Mouse (Mus musculus) T-helper 2 cell (primary cell): ENCODE measurements around the gene Crebbp.
"Not testable (repeated sequence)": the region's sequence is repeated elsewhere in the genome, so short reads cannot be mapped to it uniquely, and the experiment has no call there.

Source experiments
- in situ Hi-C: fragments of 300-600 bp; cut with MboI, MseI; formaldehyde crosslinking; loops from one replicate; pipeline ENCODE4 v1.15.1; 2025; ENCODE audit warnings: high pct_unique_total_duplicates

Gene Crebbp

DNA sequence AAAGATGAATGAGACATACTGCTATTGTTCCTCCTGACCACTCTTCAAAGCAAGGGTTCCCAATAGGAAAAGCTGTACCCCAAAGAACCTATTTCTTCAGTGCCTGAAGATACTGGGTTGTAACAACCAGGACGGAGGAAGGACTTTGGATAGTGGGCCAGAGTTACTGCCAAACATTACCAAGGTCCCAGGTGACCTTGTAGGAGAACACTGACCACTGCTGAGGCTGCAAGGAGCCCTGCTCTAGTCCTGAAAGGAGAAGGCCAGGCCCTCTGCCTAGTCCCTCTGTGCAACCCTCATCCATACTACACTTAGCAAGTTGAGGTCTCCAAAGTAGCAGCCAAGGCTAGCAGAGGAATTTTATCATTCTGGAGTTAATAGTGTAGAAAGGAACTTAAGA is 60.7 kb downstream of the Crebbp start:
- in situ Hi-C loops, result no loop called here

DNA sequence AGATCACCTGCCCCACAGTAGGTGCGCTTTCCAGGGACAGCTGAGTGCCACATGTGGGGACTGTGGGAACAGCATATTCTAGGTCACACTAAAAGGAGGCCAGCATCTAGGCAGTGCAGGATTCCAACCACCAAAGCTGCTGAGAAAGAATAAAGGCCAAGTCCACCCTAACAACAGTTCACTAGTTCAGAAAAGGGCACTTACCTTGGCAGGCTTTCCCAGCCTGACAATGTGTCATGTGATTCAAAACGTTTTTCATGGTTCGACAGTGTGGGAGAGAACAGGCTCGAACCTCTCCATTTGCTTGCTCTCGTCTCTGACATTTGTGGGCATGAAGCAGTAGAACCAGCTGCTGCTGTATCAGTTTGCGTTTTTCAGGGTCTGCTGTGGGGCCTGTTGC is 75.3 kb downstream of the Crebbp start:
- in situ Hi-C loops, result no loop called here

DNA sequence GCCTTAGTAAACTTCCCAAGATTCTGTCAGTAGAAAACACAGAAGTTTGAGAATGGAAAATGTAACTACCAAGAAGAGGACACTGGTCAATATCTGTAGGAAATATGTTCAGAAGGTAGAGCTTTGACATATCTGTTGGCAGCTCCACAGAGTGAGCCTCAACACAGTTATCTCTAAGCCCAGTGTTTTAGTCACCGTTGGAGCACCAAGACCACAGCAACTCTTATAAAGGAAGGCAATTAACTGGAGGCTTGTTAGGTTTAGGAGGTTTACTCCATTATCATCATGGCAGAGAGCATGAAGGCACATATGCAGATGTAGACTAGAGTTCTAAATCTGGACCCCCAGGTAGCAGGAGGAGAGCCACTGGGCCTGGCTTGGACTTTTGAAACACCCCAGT is 80.0 kb downstream of the Crebbp start:
- in situ Hi-C loops, result no loop called here

DNA sequence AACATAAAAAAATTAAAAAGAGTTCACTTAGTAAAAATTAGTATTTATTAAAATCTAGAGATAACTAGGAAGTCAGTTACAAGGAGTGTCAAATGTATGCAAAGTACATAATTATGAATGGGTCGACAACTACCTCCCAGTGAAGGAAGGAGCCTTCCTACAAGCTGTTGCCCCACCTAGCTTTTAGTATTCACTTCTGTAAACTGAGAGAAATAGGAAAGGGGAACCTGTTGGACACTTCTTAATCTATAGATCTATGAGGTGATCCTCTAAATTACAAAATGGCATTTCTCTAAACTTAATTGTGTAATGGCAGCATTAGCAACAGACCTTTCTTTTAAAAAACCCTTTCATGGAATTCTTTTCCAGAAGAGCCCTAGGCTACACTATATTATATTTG is 84.9 kb downstream of the Crebbp start:
- in situ Hi-C loops, result no loop called here

DNA sequence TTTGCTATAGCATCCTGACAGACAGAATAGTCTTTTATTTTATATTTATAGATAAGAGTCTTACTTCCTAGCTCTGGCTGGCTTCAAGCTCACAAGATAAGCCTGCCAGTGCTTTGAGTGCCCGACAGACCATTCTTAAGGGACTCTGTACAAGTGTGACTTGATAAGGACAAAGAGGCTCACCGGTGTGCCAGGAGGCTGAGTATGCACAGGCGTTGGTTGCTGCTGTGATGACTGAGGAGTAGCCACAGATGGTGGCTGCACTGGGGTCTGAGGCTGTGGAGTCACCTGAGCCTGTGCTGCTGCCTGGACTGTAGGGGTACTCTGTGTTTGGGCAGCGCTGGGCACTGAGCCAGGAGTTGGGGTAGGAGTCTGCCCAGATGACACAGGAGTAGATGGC is 96.7 kb downstream of the Crebbp start:
- in situ Hi-C loops, result loop anchor here (25.0 kb wide), 1 partner anchor 820 kb away; the partner anchor contains the start of gene Nudt16l1

DNA sequence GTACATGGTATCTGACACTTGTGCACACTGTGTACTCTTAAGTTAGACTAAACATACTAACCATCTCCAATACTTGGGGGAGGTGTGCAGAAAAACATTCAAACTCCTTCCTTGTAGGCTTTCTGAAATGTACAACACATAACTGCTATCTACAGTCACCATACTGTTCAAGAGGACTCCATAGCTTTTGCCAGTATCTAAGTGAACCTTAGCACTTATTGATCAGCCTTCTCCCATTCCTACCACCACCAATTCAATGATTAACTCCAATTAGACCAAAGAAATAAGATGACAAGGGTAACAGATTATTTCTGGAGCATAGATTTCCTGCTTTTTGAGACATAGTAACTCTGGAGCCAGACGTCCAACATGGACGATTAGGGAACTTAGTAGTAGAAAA is 113.4 kb downstream of the Crebbp start:
- in situ Hi-C loops, result loop anchor here (25.0 kb wide), 1 partner anchor 837 kb away; the partner anchor contains the start of gene Nudt16l1

DNA sequence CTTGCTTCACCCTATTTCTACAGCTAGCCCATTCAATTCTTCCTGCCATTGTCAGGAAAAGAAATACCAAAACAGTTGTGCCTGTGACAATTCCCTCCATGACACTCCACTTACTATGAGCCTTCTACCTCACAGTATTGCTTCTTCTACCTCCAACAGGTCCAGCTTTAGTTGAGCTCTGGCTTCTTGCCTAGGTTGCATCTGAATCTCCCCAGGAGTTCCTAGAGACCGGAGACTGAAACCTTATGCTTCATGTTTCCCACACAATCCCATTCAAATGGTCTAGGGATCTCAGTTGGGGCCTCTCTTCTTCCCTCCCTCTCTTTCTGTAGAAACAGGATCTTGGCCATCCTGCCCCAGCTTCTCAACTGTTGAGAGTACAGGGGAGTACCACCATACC is 116.3 kb downstream of the Crebbp start:
- in situ Hi-C loops, result no loop called here

DNA sequence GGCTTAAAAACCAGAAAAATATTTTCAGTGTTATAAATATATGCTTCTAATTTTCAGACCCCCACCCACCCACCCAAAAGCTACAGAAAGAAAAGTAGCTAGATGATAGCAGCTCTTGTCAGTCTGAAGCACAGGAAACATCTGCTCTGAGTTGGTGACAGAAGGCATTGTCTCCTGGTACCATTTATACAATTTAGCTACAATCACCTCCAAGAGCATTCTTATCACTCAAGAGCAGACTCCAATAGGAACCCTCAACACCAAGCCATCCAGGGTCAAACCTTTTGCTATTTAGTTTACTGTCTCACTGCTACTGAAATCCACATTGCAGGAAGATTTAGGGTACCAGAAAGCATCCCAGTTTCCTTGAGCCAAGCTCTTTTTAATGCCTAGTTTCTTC is 116.9 kb downstream of the Crebbp start:
- in situ Hi-C loops, result no loop called here

DNA sequence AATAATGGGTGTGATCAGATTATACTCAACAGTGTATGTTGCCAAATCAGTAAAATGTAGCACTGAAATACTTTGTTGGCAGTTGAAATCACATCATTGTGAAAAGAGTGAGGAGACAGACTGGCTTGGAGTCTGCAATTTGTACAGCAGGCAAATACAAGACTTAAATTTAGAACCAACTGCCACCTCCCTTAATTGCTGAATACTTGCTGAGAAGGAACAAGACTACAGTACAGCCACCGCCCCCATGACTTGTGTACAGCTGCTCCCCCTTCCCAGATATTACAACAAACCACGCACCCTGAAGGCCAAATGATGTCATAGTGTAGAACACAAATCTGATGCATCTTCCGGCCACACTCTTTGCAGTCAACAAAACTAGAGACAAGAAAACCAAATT is 117.7 kb downstream of the Crebbp start:
- in situ Hi-C loops, result no loop called here

DNA sequence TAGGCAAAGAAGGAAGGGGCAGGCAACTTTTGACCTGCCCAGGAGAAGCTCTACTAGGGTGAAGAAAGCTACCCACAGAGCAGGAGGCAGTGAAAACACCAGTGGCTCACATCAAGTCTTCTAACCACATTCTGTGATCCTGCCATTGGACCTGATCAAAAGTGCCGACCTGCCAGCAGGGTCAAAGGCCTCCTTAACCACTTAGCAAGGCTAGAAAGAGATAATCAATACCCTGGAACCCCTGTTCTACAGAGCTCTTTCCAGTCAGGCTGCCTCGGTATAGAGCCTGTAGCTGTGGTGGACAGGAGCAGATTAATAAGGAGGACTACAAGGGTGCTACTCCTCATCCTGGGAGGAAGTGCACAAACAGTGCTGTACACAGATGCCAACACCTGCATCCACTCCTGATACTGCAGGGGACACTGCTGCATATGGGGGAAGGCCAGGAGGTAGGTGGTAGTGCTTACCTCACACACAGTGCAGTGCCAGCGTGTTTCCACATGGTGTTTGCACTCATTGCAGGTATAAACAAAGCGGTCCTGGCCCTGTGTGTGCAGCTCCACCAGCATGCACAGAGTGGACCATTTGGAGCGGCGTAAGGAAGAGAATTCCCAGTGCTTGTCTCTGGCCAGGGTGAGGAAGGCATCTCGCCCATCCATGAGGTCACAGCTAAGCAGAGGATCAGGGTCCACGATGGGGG is 126.4 kb downstream of the Crebbp start:
- in situ Hi-C loops, result no loop called here

DNA sequence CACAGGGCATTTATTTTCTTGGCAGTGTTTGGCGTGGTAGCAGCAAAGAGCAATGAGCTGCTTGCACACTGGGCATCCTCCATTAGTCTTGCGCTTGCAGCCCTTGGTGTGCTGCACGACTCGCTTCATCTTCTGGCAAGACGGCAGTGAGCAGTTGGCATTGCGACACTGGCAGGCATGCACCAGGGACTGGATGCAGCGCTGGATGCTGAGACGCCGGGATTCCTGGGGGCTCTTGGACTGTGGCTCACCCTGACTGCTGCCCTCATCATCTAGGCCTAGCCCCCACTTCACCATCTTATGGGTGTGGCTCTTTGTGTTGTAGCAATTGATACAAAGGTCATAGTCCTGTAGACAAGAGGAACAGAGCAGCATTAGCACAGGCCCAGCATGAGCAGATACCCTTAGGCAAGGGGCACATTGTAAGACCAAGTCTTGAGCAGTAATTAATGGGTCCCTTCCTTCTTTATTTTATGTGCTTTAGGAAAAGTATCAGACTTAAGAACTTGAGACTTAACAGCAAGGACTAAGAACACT is 127.9 kb downstream of the Crebbp start:
- in situ Hi-C loops, result no loop called here

DNA sequence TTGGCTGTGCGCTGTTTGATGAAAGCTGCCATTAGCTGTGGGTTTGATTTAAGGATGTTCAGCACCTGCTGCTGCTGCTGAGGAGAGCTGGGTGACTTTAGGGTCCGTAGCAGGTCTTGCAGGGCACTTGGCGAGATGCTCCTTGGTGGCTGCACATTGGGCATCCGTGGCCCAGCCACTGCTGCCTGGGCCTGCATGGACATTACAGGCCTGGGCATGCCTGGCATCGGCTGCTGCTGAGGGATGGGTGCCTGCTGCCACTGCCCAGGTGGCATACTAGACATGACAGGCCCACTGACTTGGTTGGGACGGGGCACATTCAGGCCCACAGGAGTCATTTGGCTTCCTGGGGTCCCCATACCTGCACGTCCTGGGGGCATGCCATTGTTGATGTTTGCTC is 128.7 kb downstream of the Crebbp start:
- in situ Hi-C loops, result no loop called here

DNA sequence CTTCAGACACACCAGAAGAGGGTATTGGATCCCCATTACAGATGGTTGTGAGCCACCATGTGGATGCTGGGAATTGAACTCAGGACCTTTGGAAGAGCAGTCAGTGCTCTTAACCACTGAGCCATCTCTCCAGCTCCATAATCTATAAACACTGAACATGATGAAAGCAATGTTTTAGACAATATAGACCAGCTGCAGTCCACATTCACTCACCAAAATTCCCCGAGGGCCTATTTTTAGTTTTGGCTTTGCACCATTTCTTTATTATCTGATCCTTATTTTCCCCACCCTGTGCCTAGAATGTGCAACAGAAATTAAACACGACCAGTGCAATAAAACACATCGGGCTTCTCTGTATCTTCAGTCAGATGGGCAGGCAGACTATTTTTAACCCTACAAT is 133.4 kb downstream of the Crebbp start:
- in situ Hi-C loops, result not testable (repeated sequence)

DNA sequence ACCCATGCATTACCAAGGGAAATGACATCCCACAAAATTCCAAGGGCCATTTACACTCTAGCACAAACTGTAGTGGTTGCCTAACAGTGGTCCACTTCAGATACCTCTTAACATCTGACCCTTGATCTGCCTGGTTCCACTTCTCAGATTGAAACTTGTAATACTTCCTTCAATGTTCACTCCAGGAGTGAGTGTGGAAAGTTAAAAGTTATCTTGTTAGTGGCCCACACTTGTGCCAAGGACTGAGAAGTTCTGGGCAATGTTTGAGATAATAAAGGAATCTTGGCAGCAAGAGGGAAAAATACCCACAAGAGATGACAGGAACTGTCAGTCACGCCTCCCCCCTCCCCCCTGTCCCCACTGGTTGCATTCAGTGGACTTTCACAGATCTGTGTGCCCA is 134.1 kb downstream of the Crebbp start:
- in situ Hi-C loops, result no loop called here

DNA sequence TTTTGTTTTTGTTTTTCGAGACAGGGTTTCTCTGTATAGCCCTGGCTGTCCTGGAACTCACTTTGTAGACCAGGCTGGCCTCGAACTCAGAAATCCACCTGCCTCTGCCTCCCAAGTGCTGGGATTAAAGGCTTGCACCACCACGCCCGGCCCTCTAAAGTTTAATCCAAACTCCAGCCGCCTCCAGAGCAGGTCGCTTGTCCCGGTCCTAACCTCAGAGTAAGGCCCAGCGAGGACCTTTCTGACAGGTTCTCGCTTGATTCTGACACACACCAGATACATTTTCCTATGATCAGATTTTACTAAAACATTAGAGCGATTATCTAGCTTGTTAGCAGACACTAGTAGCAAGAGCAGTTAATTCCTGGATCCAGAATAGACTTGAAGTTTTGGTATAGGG is 135.5 kb downstream of the Crebbp start:
- in situ Hi-C loops, result not testable (repeated sequence)

DNA sequence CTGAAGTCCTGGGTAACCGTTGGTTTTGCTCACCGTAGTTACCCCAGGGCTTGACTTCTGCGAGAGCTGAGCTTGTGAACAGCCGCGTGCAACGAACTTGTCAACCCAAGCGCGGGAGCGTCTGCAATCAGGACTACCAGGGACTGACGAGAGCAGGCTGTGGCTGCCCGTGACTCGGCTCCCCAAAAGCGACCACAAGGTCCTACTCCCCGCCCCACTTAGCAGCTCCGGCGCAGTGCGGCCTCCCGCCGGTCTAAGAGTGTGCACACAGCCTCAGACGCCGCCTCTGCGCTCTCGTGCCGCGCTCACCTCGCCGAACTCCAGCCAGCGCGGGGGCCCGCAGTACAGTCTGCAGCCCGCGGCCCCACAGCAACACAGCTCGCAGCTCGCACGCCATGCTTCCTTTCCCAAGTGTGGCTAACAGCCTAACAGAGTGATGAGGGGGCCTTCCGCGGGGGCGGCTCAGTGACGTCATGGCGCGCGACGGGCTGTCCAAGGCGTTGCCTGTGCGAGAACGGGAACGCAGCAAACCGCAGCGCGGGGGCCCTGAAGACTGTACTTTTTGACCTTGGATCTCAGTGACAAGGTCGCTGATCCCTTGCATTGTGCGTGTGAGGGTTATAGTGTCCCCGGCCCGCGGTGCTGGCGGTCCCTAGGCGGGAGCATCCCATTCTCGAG is 136.3 kb downstream of the Crebbp start, which contains the start of gene Trap1:
TSS of gene Trap1 (minus strand) at position 444 of the 678 bp plus-strand sequence.
- in situ Hi-C loops, result no loop called here

DNA sequence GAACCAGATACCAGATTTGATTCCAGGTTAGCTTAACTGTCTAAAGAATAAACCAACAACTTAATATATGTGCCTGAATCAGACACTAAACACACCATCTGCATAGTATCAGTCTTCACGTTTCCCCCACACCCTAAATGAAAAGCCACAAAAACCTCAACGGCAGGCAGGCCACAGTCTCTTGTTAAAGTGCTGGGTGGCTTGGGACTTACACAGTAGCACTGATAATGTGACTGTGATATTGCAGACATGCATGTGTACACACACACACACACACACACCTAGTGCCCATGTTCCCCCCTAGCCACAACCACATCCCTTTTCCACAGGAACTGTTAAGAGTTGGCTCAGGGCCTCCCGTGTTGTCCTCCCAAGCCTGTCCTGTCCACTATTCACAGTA is 139.0 kb downstream of the Crebbp start:
- in situ Hi-C loops, result no loop called here

DNA sequence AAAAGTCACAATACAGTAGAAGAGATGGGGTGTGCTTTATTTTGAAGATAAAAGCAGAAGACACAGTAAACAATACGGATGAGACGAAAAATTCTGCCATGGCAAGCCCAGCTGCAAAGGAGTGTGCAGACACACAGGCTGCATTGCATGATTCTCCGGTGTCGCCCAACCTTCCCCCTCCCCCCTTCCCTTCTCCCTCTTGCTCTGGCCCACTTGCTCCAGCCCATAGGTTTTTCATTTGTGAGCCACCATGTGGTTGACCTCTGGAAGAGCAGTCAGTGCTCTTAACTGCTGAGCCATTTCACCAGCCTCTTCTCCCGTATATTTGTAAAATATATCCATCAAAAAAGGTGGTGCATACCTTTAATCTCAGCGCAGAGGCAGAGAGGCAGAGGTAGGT is 139.5 kb downstream of the Crebbp start:
- in situ Hi-C loops, result no loop called here

DNA sequence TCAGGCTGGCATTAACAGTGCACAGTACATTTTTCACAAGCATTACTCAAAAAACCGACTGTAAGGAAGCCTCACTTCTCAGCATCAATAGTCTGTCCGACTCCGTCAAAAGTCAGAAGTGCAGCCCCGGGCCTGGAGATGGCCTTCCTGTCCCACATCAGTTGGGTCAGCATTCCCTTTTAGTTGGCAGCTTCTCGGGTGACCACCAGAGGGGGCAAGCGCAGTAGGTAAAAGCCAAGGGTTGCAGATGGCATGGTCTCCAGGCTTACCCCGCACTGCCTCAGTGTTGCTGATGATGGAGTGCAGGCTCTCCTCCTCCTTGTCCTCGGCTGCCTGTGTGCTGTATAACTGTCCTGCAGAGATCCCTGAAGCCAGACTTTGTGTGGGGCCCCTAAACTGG is 145.2 kb downstream of the Crebbp start:
- in situ Hi-C loops, result loop anchor here (5.0 kb wide), 1 partner anchor 219 kb away; no protein-coding TSS in a partner anchor

DNA sequence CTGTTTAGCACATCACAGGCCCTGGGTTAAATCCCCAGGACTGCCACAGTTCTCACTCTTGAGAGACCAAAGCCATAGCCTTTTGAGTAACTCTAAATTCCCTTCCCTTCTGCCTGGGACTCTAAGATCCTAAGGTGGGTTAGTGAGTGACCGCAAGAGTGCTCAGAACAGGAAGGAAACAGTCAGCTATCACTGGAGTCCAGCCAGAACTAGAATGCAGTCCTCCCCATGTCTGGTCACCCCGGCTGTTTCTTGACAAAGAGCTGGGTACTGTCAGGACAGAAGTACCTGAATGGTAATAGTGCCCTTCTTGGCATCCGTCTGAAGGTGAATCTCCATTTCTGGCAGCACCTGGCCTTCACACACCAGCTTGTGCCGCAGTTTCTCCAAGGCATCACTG is 148.9 kb downstream of the Crebbp start:
- in situ Hi-C loops, result loop anchor here (5.0 kb wide), 1 partner anchor 222 kb away; no protein-coding TSS in a partner anchor

DNA sequence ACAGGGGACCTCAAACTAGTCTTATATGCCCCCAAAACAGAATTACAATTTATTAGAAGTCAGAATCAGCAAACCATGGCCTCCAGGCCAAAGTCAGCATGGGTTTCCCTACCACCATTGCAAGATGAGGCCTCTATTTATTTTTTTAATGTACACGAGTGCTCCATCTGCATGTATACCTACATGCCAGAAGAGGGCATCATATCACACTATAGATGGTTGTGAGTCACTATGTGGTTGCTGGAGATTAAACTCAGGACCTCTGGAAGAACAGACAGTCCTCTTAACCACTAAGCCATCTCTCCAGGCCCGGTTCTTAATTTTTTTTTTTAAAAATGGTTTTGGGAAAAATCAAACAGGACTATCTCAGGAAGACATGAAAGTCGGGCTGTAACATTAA is 160.0 kb downstream of the Crebbp start:
- in situ Hi-C loops, result no loop called here

DNA sequence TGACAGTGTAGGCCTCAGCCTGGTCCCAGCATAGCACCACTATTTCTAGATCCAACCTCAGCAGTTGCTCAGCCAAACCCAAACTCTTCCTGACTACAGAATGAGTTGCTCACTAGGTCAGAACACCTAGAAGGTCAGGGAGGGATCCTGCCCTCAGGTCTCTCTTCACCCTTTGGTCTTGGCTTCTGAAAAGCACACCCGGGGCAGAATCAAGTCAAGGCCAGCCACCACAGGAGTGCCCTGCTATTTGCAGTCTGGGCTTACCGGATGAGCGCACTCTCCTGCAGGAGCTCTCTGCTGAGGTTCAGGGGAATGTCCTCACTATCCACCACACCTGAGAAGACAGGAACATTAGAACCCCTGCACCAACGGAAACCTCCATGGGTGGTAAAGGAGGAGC is 161.2 kb downstream of the Crebbp start:
- in situ Hi-C loops, result no loop called here

DNA sequence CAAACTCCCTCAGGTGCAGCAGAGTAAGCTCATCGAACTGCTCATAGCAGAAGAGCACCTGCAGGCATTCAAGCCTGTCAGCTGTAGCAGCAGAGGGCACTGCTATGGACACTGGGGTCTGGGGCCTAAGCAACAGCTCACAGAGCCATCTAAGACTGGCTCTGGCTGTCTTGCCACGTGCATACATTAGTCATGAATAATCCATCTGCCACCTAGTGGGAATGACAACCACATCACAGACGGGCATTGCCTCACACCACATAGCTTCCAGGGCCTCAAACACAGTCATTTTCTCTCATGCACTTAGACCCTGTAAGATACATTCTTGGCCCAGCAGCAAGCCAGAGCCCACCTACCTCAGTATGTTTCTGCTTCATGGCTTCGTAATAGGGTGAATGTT is 168.3 kb downstream of the Crebbp start:
- in situ Hi-C loops, result no loop called here
